Comparison of ENCODE assay signal across 16 mouse cellular contexts in genomic region chr14:37189795-37190194, GRCm38 (mm10).
"Had no signal": no experiment of that assay in that cellular context is flagged by ENCODE, and none has a peak within 500 bp of the region (broad histone marks: within the 10 kb centered on the region; RNA-seq: fewer than 3 reads in every experiment).

No protein-coding gene starts in this region.

- H3K9ac ChIP-seq: kidney, embryonic 15.5 days; limb, embryonic 15.5 days; liver, embryonic 14.5 days; liver, postnatal 0 days; lung, embryonic 14.5 days; midbrain, embryonic 13.5 days; neural tube, embryonic 13.5 days had no signal

- DNase-seq: kidney, adult 8-10 months; kidney, postnatal 14 days; liver, postnatal 0 days; lung, embryonic 14.5 days; thymus, adult 18-20 months; thymus, postnatal 36 days had no signal

- H3K27ac ChIP-seq: kidney, embryonic 15.5 days; limb, embryonic 15.5 days; liver, embryonic 14.5 days; macrophage; midbrain, embryonic 10.5 days; midbrain, embryonic 13.5 days; neural tube, embryonic 13.5 days had no signal

- H3K27me3 ChIP-seq: kidney, embryonic 15.5 days; limb, embryonic 15.5 days; midbrain, embryonic 13.5 days; neural tube, embryonic 13.5 days had no signal

- H3K4me3 ChIP-seq: kidney, embryonic 15.5 days; limb, embryonic 15.5 days; midbrain, embryonic 10.5 days; midbrain, embryonic 13.5 days; neural tube, embryonic 13.5 days had no signal

- ATAC-seq: intestine, postnatal 0 days; liver, postnatal 0 days; lung, postnatal 0 days; midbrain, embryonic 13.5 days had no signal

- H3K9me3 ChIP-seq: kidney, embryonic 15.5 days; limb, embryonic 15.5 days; midbrain, embryonic 10.5 days; midbrain, embryonic 13.5 days; neural tube, embryonic 13.5 days had no signal

- H3K4me2 ChIP-seq: kidney, embryonic 15.5 days; limb, embryonic 15.5 days; liver, embryonic 11.5 days; lung, embryonic 14.5 days; midbrain, embryonic 13.5 days; neural tube, embryonic 13.5 days had no signal

- H3K4me1 ChIP-seq: kidney, embryonic 15.5 days; limb, embryonic 15.5 days; midbrain, embryonic 10.5 days; midbrain, embryonic 13.5 days; neural tube, embryonic 13.5 days had no signal

- H3K36me3 ChIP-seq: kidney, embryonic 15.5 days; limb, embryonic 15.5 days; midbrain, embryonic 10.5 days; midbrain, embryonic 13.5 days; neural tube, embryonic 13.5 days had no signal
